Mouse (Mus musculus) G1E-ER4 (cell line): ENCODE data around the gene Pla2g4e. TPM values are rescaled to one million over a fixed set of nuclear protein-coding genes. Genes with fewer than 3 reads are reported as not detected.

ENCODE experiments used
- GATA1 ChIP-seq: IDR thresholded peaks from one replicate; pipeline ENCODE4 v1.8.0; 2012; ENCODE audit warnings: low read length, inconsistent platforms
- polyA plus RNA-seq: library from polyadenylated mRNA; stranded (reverse); fragments of >175 nt; gene quantifications from 2 replicates; pipeline ENCODE4 v1.2.3, GENCODE M21; 2012

The Pla2g4e gene
- polyA plus RNA-seq, 1 experiment: not detected

GRCm38 (mm10) chr2:120178936-120179335, 66.2 kb downstream of the Pla2g4e start:
- TF ChIP-seq GATA1: no peak

GRCm38 (mm10) chr2:120173718-120174117, 71.4 kb downstream of the Pla2g4e start:
- no peak for TF ChIP-seq GATA1

DNA sequence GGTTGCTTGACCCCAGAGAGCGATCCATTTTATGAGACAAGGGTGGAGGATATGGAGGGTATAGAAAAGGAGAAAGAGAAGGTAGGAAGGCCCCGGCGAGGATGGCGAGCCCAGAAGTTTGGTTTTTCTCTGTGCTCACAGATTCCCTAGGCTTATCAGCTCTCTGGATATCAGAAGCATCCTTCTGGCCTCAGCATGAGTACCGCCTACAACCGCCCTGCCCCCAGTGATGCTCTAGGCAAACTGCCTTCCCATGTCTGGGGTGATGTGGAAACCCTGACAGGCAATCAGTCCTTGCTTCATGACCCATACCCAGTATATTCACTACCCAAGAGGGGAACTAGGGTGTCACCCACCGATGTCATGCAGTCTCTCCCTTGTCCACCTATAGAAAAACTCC, 73.8 kb downstream of the Pla2g4e start:
- no peak for TF ChIP-seq GATA1

GRCm38 (mm10) chr2:120170726-120171125, 74.4 kb downstream of the Pla2g4e start:
- TF ChIP-seq GATA1: no peak

- no peak for TF ChIP-seq GATA1
These were observed 75.8 kb downstream of the Pla2g4e start for GRCm38 (mm10) chr2:120169382-120169781.

DNA sequence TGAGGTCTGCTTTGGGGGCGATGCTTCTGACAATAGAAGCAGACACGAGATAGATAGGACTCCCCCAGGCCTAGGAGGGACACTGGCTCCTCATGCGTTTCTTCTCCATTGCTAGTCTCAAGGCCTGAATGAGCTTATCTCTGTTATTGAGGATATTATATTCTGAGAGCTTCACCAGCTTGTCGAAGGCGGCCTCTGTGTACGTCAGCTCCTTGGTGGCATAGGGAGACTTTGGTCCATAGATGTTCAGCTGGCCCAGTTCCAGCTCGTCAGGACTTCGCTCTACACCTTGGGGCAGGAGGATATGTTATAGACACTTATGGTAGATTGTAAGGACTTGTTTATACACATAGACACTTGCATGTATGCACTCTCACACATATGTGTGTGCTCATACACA, 77.4 kb downstream of the Pla2g4e start:
- no peak for TF ChIP-seq GATA1

- no peak for TF ChIP-seq GATA1
These were observed 79.7 kb downstream of the Pla2g4e start for GRCm38 (mm10) chr2:120165474-120165873.

DNA sequence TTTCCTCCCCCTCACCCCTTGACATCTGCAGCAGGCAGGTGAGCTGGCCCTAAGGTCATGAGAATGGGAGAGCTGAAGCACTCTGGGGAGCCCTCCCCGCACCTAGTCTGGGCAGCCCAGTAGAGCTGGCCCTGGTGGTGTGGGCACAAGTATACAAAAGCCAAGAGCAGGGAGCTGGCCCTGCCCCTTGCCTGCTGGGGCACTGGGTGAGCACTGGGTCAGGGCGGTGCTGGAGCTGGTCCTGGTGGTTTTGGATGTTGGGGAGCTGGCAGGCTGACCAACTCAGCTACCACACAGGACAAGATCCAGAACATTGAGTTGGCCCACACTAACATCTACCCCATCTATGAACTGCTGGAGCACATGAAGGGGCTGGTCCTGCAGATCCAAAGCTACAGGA, 85.7 kb downstream of the Pla2g4e start:
- no peak for TF ChIP-seq GATA1

DNA sequence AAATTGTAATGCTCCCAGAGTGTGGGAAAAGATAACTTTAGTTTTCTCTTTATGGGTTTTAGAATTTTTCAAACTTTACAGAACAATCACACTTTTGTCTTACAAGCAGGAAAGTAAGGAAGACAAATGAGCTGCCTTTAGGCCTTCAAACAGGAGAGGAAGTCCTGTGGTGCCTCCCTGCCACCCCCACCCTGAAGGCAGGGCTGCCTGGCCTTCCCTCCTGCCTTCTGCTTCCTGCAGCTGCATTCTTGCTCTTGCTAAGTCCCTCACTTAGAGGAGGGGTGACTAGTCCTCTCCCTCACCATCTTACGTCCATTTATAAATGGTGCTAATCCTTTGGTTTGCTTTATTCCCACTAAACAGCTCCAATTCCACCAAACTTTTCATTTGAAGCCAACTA, 86.3 kb downstream of the Pla2g4e start:
- no peak for TF ChIP-seq GATA1

DNA sequence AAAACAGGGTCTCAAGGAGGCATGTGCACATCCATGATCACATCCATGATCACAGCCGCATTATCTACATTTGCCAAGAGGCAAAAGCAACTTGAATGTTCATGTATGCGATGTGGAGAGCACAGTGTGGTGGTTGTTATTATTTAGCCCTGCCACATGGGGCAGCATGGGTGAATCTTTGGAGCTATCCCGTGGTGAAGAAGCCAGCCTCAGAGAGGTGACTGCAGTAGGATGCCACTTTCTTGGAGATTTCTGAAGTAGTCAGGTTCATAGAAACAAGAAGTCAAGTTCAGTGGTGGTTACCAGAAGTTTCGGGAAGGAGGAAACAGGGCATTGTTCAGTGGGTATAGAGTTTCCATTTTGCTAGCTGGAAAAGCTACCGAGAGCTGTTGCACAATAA, 87.1 kb downstream of the Pla2g4e start:
- TF ChIP-seq GATA1: no peak

GRCm38 (mm10) chr2:120157606-120158005, 87.5 kb downstream of the Pla2g4e start:
- TF ChIP-seq GATA1: no peak

DNA sequence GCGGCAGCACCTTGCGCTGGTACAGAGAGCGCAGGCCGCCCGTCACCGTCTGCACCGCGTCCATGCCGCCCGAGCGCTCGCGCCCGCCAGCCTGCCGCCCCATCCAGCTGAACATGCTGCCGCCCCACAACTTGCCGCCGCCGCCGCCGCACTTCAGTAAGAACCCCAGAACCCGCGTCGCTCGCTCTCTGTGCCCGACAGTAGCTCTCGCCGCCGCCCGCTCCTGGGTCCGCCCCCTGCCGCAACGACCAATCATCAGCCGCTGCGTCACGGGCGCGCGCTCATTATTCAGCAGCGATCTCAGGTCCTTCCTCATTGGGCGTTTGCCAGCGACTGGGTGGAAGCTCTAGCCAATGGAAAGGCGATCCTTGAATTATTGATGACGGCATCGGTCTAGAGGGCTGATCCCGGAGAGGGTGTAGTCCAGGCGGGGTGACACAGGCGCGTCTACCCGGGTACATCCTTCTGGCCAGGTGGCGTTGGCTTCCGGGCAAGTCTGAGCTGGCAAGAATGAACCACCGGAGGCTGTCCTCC, 90.7 kb downstream of the Pla2g4e start, which contains the start of gene Ehd4:
TSS of gene Ehd4 (minus strand) at position 246 of the 534 bp plus-strand sequence.
- no peak for TF ChIP-seq GATA1

DNA sequence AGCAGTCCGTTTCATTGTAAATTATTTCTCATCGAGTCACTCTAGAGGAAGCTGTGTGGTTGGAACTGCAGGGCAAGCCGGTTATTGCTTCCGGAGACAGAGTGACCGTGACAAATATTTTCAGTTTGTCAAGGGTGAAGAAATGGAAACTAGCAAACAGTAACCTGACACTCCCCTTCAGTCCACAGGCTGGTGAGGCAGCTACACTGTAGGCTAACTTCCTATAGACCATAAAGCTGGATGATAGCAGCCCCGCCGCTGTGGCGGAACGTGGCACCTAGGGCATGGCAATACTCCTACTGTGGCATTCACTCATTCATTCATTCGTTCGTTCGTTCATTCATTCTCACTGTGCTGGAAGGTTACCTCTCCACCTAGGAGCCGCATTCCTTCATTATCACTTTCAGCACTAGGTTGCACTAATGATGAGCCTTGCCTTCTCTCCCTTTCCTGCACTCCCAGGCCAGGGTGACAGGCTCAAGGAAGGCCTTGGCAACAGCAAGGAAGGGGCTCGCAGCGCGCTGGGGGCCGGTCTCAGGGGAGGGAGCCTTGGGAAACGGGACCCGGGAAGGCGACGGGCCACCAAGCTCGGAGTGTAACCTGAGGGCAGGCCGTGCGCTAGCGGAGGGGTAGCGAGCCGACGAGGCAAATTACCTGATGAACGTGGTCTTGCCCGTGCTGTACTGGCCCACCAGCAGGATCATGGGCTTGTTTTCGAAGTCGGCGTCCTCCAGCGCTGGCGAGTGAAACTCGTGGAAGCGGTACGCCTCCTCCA, 91.4 kb downstream of the Pla2g4e start:
- TF ChIP-seq GATA1: no peak

DNA sequence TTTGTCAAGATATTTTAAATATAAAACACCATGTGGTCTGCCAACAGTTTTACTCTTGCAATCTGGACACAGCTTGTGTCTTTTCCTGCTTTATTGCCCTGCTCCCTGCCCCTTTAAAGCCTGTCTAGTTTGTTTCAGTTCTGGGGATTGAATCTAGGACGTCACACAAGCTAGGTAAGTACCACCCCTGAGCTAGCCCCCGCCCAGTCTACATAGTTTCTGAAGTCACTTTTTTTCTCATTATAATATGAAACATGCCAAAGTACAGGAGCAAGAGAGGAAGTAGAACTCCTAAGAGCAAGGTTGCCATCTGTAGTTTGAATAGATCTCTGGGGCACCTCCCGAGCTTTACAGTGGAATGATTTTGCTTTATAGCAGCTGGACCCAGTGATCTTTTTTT, 94.6 kb downstream of the Pla2g4e start:
- TF ChIP-seq GATA1: no peak

- no peak for TF ChIP-seq GATA1
These were observed 95.5 kb downstream of the Pla2g4e start for GRCm38 (mm10) chr2:120149634-120150033.

GRCm38 (mm10) chr2:120147999-120148398, 97.1 kb downstream of the Pla2g4e start:
- no peak for TF ChIP-seq GATA1

- no peak for TF ChIP-seq GATA1
These were observed 97.8 kb downstream of the Pla2g4e start for GRCm38 (mm10) chr2:120147364-120147763.
